In genomic region chr12:112585924-112586538, GRCm38 (mm10) we compare ENCODE assay signal across 14 mouse cellular contexts. TPM values are rescaled to one million over a fixed set of nuclear protein-coding genes. Genes with fewer than 3 reads are reported as not detected.
DNase-seq lines count a peak whose midpoint lies in the region; TF ChIP-seq lines count a peak whose summit lies in the region.
"Had no signal": no experiment of that assay in that cellular context is flagged by ENCODE, and none has a peak within 500 bp of the region (broad histone marks: within the 10 kb centered on the region; RNA-seq: fewer than 3 reads in every experiment).

No protein-coding gene starts in this region.

- no peaks in the 10 kb centered on the region for H3K27me3 ChIP-seq in splenic B cell, adult 2 months (ENCODE audit: control insufficient read depth, insufficient read depth, low read length, poor library complexity, severe bottlenecking)

- DNase-seq in gastrocnemius, adult 2 months, result peak; percentile 13
- no peak for DNase-seq in gastrocnemius, adult 8-10 months (ENCODE audit: low spot score in 2 of 2)
- peak; percentile 75 for DNase-seq in right cerebral cortex, adult 2 months (ENCODE audit: low spot score in 2 of 2)
- DNase-seq in right cerebral cortex, postnatal 4 days, result no peak
- DNase-seq in layer of hippocampus, adult 2 months (ENCODE audit: low spot score in 2 of 2), result peak; percentile 68 to 74
- peak; percentile 39 for DNase-seq in splenic B cell, adult 2 months (ENCODE audit: low read depth, low spot score)
- no peak for DNase-seq in retina, postnatal 1 day
- DNase-seq in ovary, postnatal 14 days (ENCODE audit: low spot score), result no peak
- DNase-seq: heart, adult 18-20 months; kidney, postnatal 14 days had no signal

- H3K27ac ChIP-seq in gastrocnemius, adult 2 months, result no peak overlapping the region
- peak overlapping the region; percentile 93 for H3K27ac ChIP-seq in layer of hippocampus, adult 2 months
- H3K27ac ChIP-seq: forebrain, embryonic 12.5 days; hindbrain, embryonic 10.5 days; midbrain, embryonic 13.5 days; neural tube, embryonic 15.5 days had no signal

- intact Hi-C loops in gastrocnemius, adult 2 months (cut with DNase I), result no loop called here

- H3K4me3 ChIP-seq in gastrocnemius, adult 2 months, result no peak overlapping the region
- H3K4me3 ChIP-seq in layer of hippocampus, adult 2 months, result no peak overlapping the region
- H3K4me3 ChIP-seq: forebrain, embryonic 12.5 days; hindbrain, embryonic 10.5 days; midbrain, embryonic 13.5 days; neural tube, embryonic 15.5 days had no signal

- H3K36me3 ChIP-seq in splenic B cell, adult 2 months (ENCODE audit: control insufficient read depth, insufficient read depth, low read length, poor library complexity, severe bottlenecking), result no peaks in the 10 kb centered on the region
- H3K36me3 ChIP-seq: forebrain, embryonic 12.5 days; hindbrain, embryonic 10.5 days; midbrain, embryonic 13.5 days; neural tube, embryonic 15.5 days had no signal

- no peak for TF ChIP-seq CTCF in gastrocnemius, adult 2 months (IDR thresholded peaks at IDR 0.05)
- TF ChIP-seq CTCF in layer of hippocampus, adult 2 months (conservative IDR thresholded peaks at IDR 0.05), result no peak; the same call in 1 of the 2 replicates

RNA-seq across cellular contexts. Expression of gene Inf2, which starts 2.6 kb away (rescaled TPM):
- 10 to 100 TPM in 1 of 2 experiments, 1 to 10 TPM in 1; 8.2 to 13.0 TPM for total RNA-seq in gastrocnemius, adult 2 months (2021)
- 1 to 10 TPM; 6.7 to 9.2 (median 8.4) TPM for total RNA-seq in gastrocnemius, adult 8-10 months (2022)
- total RNA-seq in layer of hippocampus, adult 2 months (2021), result 100 to 1,000 TPM; 131 to 138 TPM

RNA-seq across cellular contexts. Expression of gene Adssl1, which starts 33.8 kb away (rescaled TPM):
- 1,000 to 10,000 TPM; 1,028 to 1,061 TPM for total RNA-seq in gastrocnemius, adult 2 months (2021)
- total RNA-seq in gastrocnemius, adult 8-10 months (2022), result 1,000 to 10,000 TPM in 3 of 4 experiments, 100 to 1,000 TPM in 1; 952 to 1,087 (median 1,016) TPM
- 10 to 100 TPM; 10.1 to 10.6 TPM for total RNA-seq in layer of hippocampus, adult 2 months (2021)

RNA-seq across cellular contexts. Expression of gene Siva1, which starts 58.4 kb away (rescaled TPM):
- 10 to 100 TPM; 18.6 to 25.3 TPM for total RNA-seq in gastrocnemius, adult 2 months (2021)
- 10 to 100 TPM; 22.2 to 26.3 (median 24.3) TPM for total RNA-seq in gastrocnemius, adult 8-10 months (2022)
- total RNA-seq in layer of hippocampus, adult 2 months (2021), result 10 to 100 TPM; 19.6 to 20.1 TPM

Comparison
In these comparisons a context has a peak if more than half of its experiments do, and no peak if none do; other contexts are left out.
1. DNase-seq: peak in gastrocnemius, adult 2 months (single experiment), right cerebral cortex, adult 2 months (2 of 2), layer of hippocampus, adult 2 months (2 of 2) and splenic B cell, adult 2 months (single experiment); none in gastrocnemius, adult 8-10 months (0 of 2), right cerebral cortex, postnatal 4 days (single experiment), retina, postnatal 1 day (single experiment) and ovary, postnatal 14 days (single experiment).
2. RNA of gene Inf2, which starts 2.6 kb away (total RNA-seq): 131 to 138 TPM in layer of hippocampus, adult 2 months; 8.2 to 13.0 TPM in gastrocnemius, adult 2 months and 6.7 to 9.2 TPM in gastrocnemius, adult 8-10 months; every median in the first group is over 4 times any median in the second.
3. RNA of gene Adssl1, which starts 33.8 kb away (total RNA-seq): 1,028 to 1,061 TPM in gastrocnemius, adult 2 months and 952 to 1,087 TPM in gastrocnemius, adult 8-10 months; 10.1 to 10.6 TPM in layer of hippocampus, adult 2 months; every median in the first group is over 10 times any median in the second.